Mouse (Mus musculus): Measurements from ENCODE around the gene Ints6l.

DNA sequence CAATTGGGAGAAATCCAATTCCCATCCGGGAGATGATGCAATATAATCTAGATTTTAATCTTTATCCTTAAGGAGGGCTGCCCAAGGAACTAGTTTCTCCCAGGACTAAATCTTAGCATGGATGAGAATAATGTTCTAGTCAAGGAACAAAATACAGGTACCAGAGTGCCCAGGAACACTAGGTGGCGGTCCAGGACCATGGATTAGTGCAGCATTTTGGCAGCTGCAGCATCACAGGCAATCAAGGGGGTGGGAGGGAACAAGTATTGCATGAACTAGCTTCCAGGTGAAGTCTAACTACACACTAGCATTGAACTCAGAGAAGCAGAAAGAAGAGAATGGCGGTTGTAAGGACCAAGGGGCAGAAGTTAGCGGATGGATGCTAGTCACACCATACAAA is 82.5 kb downstream of the Ints6l start:
- no peak for TF ChIP-seq EP300 (IDR thresholded peaks at IDR 0.05; ENCODE audit: low read length)
- no peak for TF ChIP-seq ZNF384 (IDR thresholded peaks at IDR 0.05; ENCODE audit: low read depth, low read length)
- peak in 1 of 2 experiments; percentile 65; a peak in 2 of 4 replicates for TF ChIP-seq CTCF (conservative IDR thresholded peaks at IDR 0.05 in 1 of 2, IDR thresholded peaks at IDR 0.05 in 1 of 2; ENCODE audit: low read depth in 2 of 2, low read length in 2 of 2)
- TF ChIP-seq MAFK (IDR thresholded peaks at IDR 0.05; ENCODE audit: insufficient replicate concordance, low read length) = no peak
- TF ChIP-seq POLR2A (IDR thresholded peaks at IDR 0.05; ENCODE audit: low read depth, low read length) = no peak
- no peak for TF ChIP-seq JUND (conservative IDR thresholded peaks at IDR 0.05; ENCODE audit: low read depth, low read length)
- no peak for TF ChIP-seq USF2 (conservative IDR thresholded peaks at IDR 0.05; ENCODE audit: low read depth, low read length)
- no peak for TF ChIP-seq ZC3H11A (IDR thresholded peaks at IDR 0.05; ENCODE audit: low read depth, low read length)
- no peak for TF ChIP-seq MXI1 (IDR thresholded peaks at IDR 0.05; ENCODE audit: low read depth, low read length)
- TF ChIP-seq TCF12 (IDR thresholded peaks at IDR 0.05; ENCODE audit: low read depth, low read length) = no peak
- TF ChIP-seq USF1 (IDR thresholded peaks at IDR 0.05; ENCODE audit: low read depth, low read length) = no peak
